Mouse (Mus musculus): ENCODE results near the gene Stpg4.

Stpg4 gene

GRCm38 (mm10) chr17:87446767-87447611 is 19.4 kb upstream of the Stpg4 start, which contains the start of gene Calm2:
TSS of gene Calm2 (minus strand) at chr17:87446935.
- peak; percentile 98 to 99 for DNase-seq (ENCODE audit: low spot score in 2 of 2)

GRCm38 (mm10) chr17:87445917-87446766 is 18.6 kb upstream of the Stpg4 start:
- no peak for DNase-seq (ENCODE audit: low spot score in 2 of 2)

GRCm38 (mm10) chr17:87445337-87445916 is 17.9 kb upstream of the Stpg4 start:
- no peak for DNase-seq (ENCODE audit: low spot score in 2 of 2)

- no peak for DNase-seq (ENCODE audit: low spot score in 2 of 2)
Observed at GRCm38 (mm10) chr17:87444763-87445162, 17.2 kb upstream of the Stpg4 start.

- no peak for DNase-seq (ENCODE audit: low spot score in 2 of 2)
Observed at GRCm38 (mm10) chr17:87441537-87441936, 14.0 kb upstream of the Stpg4 start.

GRCm38 (mm10) chr17:87439441-87439840 is 11.9 kb upstream of the Stpg4 start:
- no peak for DNase-seq (ENCODE audit: low spot score in 2 of 2)

- no peak for DNase-seq (ENCODE audit: low spot score in 2 of 2)
Observed at GRCm38 (mm10) chr17:87433929-87434328, 6.4 kb upstream of the Stpg4 start.

GRCm38 (mm10) chr17:87432743-87433142 is 5.2 kb upstream of the Stpg4 start:
- no peak for DNase-seq (ENCODE audit: low spot score in 2 of 2)

GRCm38 (mm10) chr17:87432314-87432713 is 4.8 kb upstream of the Stpg4 start:
- DNase-seq (ENCODE audit: low spot score in 2 of 2) = no peak

GRCm38 (mm10) chr17:87429431-87429830 is 1.9 kb upstream of the Stpg4 start:
- no peak for DNase-seq (ENCODE audit: low spot score in 2 of 2)

- DNase-seq (ENCODE audit: low spot score in 2 of 2) = no peak
Observed at GRCm38 (mm10) chr17:87418082-87418481, 9.5 kb downstream of the Stpg4 start.

- no peak for DNase-seq (ENCODE audit: low spot score in 2 of 2)
Observed at GRCm38 (mm10) chr17:87406646-87407045, 20.9 kb downstream of the Stpg4 start.

- DNase-seq (ENCODE audit: low spot score in 2 of 2) = no peak
Observed at GRCm38 (mm10) chr17:87405576-87405975, 22.0 kb downstream of the Stpg4 start.

- DNase-seq (ENCODE audit: low spot score in 2 of 2) = no peak
Observed at GRCm38 (mm10) chr17:87403462-87403861, 24.1 kb downstream of the Stpg4 start.

GRCm38 (mm10) chr17:87402444-87402843 is 25.1 kb downstream of the Stpg4 start:
- DNase-seq (ENCODE audit: low spot score in 2 of 2) = no peak

- DNase-seq (ENCODE audit: low spot score in 2 of 2) = no peak
Observed at GRCm38 (mm10) chr17:87397088-87397487, 30.5 kb downstream of the Stpg4 start.

GRCm38 (mm10) chr17:87391242-87391641 is 36.3 kb downstream of the Stpg4 start:
- DNase-seq (ENCODE audit: low spot score in 2 of 2) = peak in 1 of 2 experiments; percentile 48

GRCm38 (mm10) chr17:87387068-87387467 is 40.5 kb downstream of the Stpg4 start:
- DNase-seq (ENCODE audit: low spot score in 2 of 2) = no peak

- no peak for DNase-seq (ENCODE audit: low spot score in 2 of 2)
Observed at GRCm38 (mm10) chr17:87385835-87386234, 41.7 kb downstream of the Stpg4 start.

GRCm38 (mm10) chr17:87380681-87381080 is 46.9 kb downstream of the Stpg4 start:
- no peak for DNase-seq (ENCODE audit: low spot score in 2 of 2)

GRCm38 (mm10) chr17:87379821-87380220 is 47.7 kb downstream of the Stpg4 start:
- DNase-seq (ENCODE audit: low spot score in 2 of 2) = no peak

- DNase-seq (ENCODE audit: low spot score in 2 of 2) = peak in 1 of 2 experiments; percentile 51
Observed at GRCm38 (mm10) chr17:87379160-87379624, 48.3 kb downstream of the Stpg4 start.

All from right cerebral cortex, adult 2 months (tissue).